Mouse (Mus musculus): Measurements from ENCODE around the gene Fbxw26.
A peak's percentile ranks its signal among the peaks of the same experiment; 100 is the strongest.

DNA sequence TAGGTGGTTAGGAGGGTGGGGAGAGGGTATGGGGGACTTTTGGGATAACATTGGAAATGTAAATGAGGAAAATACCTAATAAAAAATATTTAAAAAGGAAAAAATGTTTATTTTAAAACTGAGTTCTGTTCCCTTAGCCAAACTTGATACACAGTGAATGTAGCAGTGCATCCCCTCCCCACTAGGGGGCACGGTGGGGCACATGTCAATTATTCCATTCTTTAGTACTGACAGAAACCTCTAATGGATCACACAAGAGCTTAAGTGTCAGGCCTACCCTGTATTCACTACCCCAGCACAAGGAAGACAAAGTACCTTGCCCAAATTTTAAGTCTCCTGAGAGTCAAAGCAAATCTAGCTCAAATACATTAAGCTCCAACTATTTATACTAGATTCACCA lies 60.6 kb downstream of the Fbxw26 start:
- peak; percentile 56 for TF ChIP-seq CTCF (IDR thresholded peaks at IDR 0.05; ENCODE audit: low read depth)
- TF ChIP-seq EP300 (IDR thresholded peaks at IDR 0.05; ENCODE audit: low read depth) = no peak

Data from heart, postnatal 0 days (tissue).